Mouse (Mus musculus) gastrocnemius, adult 2 months (tissue): ENCODE data around the gene Tex44. TPM values are rescaled to one million over a fixed set of nuclear protein-coding genes. Genes with fewer than 3 reads are reported as not detected.

Experiments
- DNase-seq: peaks from one replicate; pipeline ENCODE4 v3.0.0; 2022
- H3K27ac ChIP-seq: fragments of 200-600 bp; 2 replicates; pipeline ENCODE4 v1.8.1; 2022; ENCODE audit warnings: mild to moderate bottlenecking
- H3K4me3 ChIP-seq: fragments of 200-600 bp; 2 replicates; pipeline ENCODE4 v1.8.1; 2022; ENCODE audit warnings: mild to moderate bottlenecking, moderate library complexity
- CTCF ChIP-seq: fragments of 200-600 bp; IDR thresholded peaks from 2 replicates; pipeline ENCODE4 v1.8.1; 2022; ENCODE audit warnings: antibody characterized with exemption, mild to moderate bottlenecking, moderate library complexity
- intact Hi-C: fragments of 180-260 bp; cut with DNase I; formaldehyde crosslinking; loops from one replicate; pipeline ENCODE4 v1.15.1; 2025
- total RNA-seq, 2 experiments: library from RNA; stranded (reverse); gene quantifications; 2 replicates each; pipeline ENCODE4 v1.2.3; 2021

Gene Tex44
- total RNA-seq, 2 experiments from 2014 or later, result not detected

- TF ChIP-seq CTCF, result no peak
- DNase-seq, result no peak
- intact Hi-C loops, result loop anchor here (1.0 to 2.0 kb wide), 2 partner anchors 46 to 59 kb away; no protein-coding TSS in a partner anchor
- Histone ChIP-seq H3K4me3 (peak overlapping the region; percentile 87), H3K27ac (peak overlapping the region; percentile 97)
Measured at GRCm38 (mm10) chr1:86441724-86441979, 15.5 kb downstream of the Tex44 start.

GRCm38 (mm10) chr1:86441980-86442831 lies 16.1 kb downstream of the Tex44 start:
- intact Hi-C loops, result loop anchor here (1.0 to 2.0 kb wide), 2 partner anchors 45 to 59 kb away; no protein-coding TSS in a partner anchor
- TF ChIP-seq CTCF, result no peak
- Histone ChIP-seq H3K4me3 (peak overlapping the region; percentile 87), H3K27ac (peak overlapping the region; percentile 97)
- peak; percentile 92 for DNase-seq

DNA sequence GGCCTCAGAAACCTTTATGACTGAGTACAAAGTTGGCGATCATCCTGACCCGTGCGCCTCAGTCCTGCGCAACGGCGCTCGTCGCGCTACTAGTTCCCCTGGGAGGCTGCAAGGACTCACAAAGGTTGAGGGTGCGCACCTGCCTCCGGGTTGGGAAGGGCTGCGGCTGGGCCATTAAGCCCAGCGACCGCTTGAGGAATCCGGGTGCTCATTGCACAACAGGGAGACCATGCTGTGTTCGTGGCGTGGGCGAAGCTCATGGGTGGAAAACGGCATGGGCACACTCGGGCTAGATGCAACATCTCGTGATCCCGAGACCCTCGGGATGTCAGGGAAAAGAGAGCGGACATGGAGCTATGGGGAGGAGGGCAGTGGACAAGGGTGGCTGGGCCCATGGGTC lies 16.7 kb downstream of the Tex44 start:
- H3K27ac ChIP-seq, result peak overlapping the region; percentile 97
- intact Hi-C loops, result no loop called here
- no peak for TF ChIP-seq CTCF
- peak overlapping the region; percentile 87 for H3K4me3 ChIP-seq
- DNase-seq, result no peak

- Histone ChIP-seq H3K4me3 (no peak overlapping the region; the same call in 1 of the 2 replicates), H3K27ac (peak overlapping the region; percentile 97)
- DNase-seq, result no peak
- intact Hi-C loops, result no loop called here
- TF ChIP-seq CTCF, result no peak
Measured at GRCm38 (mm10) chr1:86443386-86444172, 17.4 kb downstream of the Tex44 start.

- intact Hi-C loops, result no loop called here
- DNase-seq, result peak; percentile 63
- H3K4me3 ChIP-seq, result no peak overlapping the region
- peak overlapping the region; percentile 83 for H3K27ac ChIP-seq
- no peak for TF ChIP-seq CTCF
Measured at GRCm38 (mm10) chr1:86447596-86448171, 21.6 kb downstream of the Tex44 start.

GRCm38 (mm10) chr1:86448272-86448671 lies 22.1 kb downstream of the Tex44 start:
- Histone ChIP-seq H3K27ac (peak overlapping the region; percentile 83), H3K4me3 (no peak overlapping the region)
- intact Hi-C loops, result no loop called here
- no peak for TF ChIP-seq CTCF
- DNase-seq, result peak; percentile 77

DNA sequence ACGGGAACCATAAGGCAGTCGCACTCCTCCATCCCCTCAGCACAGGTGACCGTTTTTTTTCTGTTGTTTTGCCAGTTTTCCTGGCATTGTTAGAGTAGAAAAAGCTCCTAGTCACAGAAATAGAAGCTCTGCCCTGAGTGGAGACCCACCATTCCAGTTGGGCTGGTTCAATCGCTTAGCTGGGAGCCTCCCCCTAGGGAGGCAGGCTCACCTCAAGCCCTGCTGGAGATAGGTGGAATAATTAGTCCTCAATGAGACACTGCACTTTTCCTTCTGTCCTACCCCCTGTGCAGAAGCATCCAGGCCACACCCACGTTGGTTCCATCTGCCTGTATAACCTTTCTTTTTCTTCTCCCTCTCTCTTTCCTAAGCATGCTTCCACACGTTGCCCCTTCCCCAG lies 23.8 kb downstream of the Tex44 start:
- no peak for DNase-seq
- no peak for TF ChIP-seq CTCF
- intact Hi-C loops, result no loop called here
- no peak overlapping the region for H3K4me3 ChIP-seq
- no peak overlapping the region for H3K27ac ChIP-seq

DNA sequence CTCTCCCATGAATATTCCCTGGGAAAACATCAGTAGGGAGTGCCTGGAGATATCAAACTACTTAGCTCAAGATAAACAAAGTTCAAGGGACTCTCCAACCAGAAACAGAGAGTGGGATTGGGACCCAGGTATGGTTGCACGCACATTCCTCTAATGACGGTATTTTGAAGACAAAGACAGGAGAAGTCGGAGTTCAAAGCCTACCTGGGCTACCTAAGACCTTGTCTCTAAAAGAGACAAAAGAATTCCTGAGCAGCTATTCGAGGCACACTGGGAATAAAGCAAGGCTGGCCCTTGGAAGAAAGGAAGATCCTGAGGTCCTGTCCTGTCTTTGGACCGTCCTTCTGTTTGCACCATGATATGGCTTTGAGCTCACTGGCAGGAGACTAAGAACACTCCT lies 26.6 kb downstream of the Tex44 start:
- Histone ChIP-seq H3K4me3 (no peak overlapping the region), H3K27ac (no peak overlapping the region)
- TF ChIP-seq CTCF, result no peak
- no peak for DNase-seq
- intact Hi-C loops, result no loop called here

DNA sequence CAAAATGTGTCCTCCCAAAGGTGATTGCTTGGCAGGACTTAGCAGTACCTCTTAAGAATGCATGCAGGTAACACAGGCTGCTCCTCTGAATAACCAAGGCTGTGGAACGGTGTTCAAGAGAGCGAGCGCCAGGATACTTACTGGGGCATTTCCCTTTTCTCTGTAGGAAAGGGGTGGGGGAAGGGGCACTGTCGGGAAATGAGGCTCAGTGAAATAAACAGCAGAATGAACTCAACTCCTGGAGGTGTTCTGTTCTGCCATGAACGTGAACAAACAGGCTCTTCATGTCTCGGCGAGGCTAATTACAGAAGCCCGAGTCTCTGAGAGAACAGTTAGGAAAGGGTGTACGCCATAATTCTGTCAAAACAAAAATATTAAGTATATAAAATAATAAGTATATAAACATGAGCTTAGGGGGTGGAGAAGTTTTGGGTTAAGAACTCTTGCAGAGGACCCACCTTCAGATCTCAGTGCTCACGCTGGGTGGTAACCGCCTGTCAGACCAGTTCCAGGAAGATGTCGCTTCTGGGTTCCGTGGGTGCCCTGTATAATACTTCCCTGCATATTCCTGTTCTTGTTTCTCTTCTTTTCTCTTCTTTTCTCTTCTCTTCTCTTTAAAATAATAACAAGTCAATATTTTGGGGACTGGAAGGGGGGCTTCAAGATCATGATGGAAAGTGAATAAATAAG lies 30.9 kb downstream of the Tex44 start:
- DNase-seq, result no peak
- intact Hi-C loops, result no loop called here
- Histone ChIP-seq H3K4me3 (no peak overlapping the region), H3K27ac (no peak overlapping the region)
- no peak for TF ChIP-seq CTCF

DNA sequence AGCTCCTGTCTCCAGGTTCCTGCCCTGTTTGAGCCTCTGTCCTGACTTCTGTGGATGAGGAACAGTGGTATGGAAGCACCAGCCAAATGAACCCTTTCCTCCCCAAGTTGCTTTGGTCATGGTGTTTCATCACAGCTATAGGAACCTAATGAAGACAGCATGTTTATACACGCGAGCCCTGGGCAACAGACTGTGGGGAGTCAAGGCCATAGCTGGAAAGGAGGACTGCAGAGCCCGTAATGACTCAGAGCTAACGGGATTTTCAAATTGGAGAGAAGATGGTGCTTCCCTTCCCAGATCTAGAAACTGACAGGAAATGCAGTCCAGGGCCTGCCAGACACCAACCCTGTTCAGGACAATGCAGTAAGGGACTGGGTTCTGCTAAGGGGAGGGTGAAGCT lies 33.2 kb downstream of the Tex44 start:
- no peak for TF ChIP-seq CTCF
- intact Hi-C loops, result no loop called here
- DNase-seq, result no peak

DNA sequence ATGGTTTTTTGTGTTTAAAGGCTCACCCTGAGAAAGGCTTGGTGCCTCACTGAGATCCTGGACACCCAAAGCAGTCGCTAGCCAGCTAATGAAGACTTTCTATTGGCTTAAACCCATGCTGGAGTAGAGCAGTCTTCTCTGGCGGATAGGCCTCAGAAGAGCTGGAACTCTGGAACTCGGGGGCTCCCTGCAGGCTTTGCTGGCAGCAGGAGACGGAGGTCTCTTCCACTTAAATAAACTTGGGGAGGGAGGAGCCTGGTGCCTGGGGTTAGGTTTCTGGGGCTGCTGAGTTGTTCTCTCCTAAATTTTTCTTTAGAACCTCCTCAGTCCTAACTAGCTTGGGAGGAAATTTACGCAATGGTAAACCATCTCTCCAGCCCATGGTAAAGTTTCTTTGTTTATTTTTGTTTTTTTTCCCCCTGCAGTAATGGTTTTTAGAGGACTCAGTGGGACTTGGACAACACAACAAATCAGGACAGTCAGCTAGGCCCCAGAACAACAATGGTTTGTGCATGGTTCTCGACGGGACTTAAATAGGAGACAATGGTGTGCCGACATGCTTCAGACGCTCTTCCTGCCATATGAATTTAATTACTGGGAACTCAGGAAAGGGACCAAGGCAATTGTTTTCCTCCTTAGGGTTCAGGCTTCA lies 38.2 kb downstream of the Tex44 start:
- intact Hi-C loops, result no loop called here
- no peak for DNase-seq
- Histone ChIP-seq H3K4me3 (no peak overlapping the region), H3K27ac (peak overlapping the region; percentile 75)
- TF ChIP-seq CTCF, result no peak

More for the DNA sequence above, 33.2 kb downstream of the Tex44 start:
- Histone ChIP-seq H3K4me3 (no peak overlapping the region), H3K27ac (no peak overlapping the region)

DNA sequence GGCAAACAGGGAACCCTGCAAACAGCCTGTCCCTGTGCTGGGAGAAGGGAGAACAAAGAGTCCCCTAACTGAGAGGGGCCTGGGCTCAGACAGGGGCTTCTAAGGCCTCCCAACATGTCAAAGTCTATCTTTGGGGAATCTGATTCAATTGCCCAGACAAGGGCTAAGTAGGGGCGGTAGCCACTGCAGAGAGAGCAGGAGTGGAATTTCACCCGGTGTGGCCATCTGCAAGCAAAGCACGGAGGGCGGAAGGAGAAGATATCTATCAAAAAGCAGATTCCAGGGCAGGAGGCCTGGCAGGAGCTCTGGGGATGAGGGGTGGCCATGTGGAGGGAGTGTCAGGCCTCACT lies 38.7 kb downstream of the Tex44 start:
- intact Hi-C loops, result no loop called here
- no peak overlapping the region for H3K4me3 ChIP-seq
- peak overlapping the region; percentile 75 for H3K27ac ChIP-seq
- TF ChIP-seq CTCF, result no peak
- DNase-seq, result peak; percentile 22
